Mouse (Mus musculus): ENCODE measurements around the gene Rsph6a. TPM values are rescaled to one million over a fixed set of nuclear protein-coding genes. Genes with fewer than 3 reads are reported as not detected.
A peak's percentile ranks its signal among the peaks of the same experiment; 100 is the strongest.

The Rsph6a gene
- total and polyA plus RNA-seq, 2 experiments from 2014 or later, result 0.57 TPM; not detected in 1

GRCm38 (mm10) chr7:19022189-19022958 lies 32.1 kb upstream of the Rsph6a start:
- Histone ChIP-seq H3K36me3 (ENCODE audit: insufficient read depth, low read length) (no peaks in the 10 kb centered on the region), H3K27me3 (ENCODE audit: insufficient read depth, low read length) (peaks cover 34% of the 10 kb centered on the region), H3K9me3 (ENCODE audit: low read length) (no peaks in the 10 kb centered on the region), H3K4me1 (ENCODE audit: insufficient read depth, low read length) (no peaks in the 10 kb centered on the region), H3K27ac (ENCODE audit: low read depth, low read length) (no peak overlapping the region), H3K9ac (replicated peaks; ENCODE audit: low read length, poor library complexity, severe bottlenecking) (no peak overlapping the region), H3K4me3 (ENCODE audit: low read depth, low read length) (no peak overlapping the region), H3K4me2 (ENCODE audit: low read depth, low read length, poor library complexity, severe bottlenecking) (no peak overlapping the region)
- TF ChIP-seq CTCF (IDR thresholded peaks at IDR 0.05), result no peak
- no peak for ATAC-seq (ENCODE audit: low FRiP score)
- DNase-seq (ENCODE audit: low spot score), result no peak
- 65% methylated on average over 18 of the region's 18 CpGs for WGBS

GRCm38 (mm10) chr7:19023357-19023814 lies 31.1 kb upstream of the Rsph6a start, which contains the start of gene Foxa3:
Foxa3 (minus strand) TSS chr7:19023538.
- peak within 1 kb of the TSS; percentile 91 for H3K4me3 ChIP-seq (ENCODE audit: low read depth, low read length)
- 0 out of 2 replicates have a peak, but pooled peaks have one; percentile 23 for TF ChIP-seq CTCF (IDR thresholded peaks at IDR 0.05)
- DNase-seq (ENCODE audit: low spot score) (no peak), ATAC-seq (ENCODE audit: low FRiP score) (peak; percentile 9; the same call in 1 of the 2 replicates)
- peak within 1 kb of the TSS; percentile 59; the same call in 1 of the 2 replicates for H3K27ac ChIP-seq (ENCODE audit: low read depth, low read length)
- H3K4me2 ChIP-seq (ENCODE audit: low read depth, low read length, poor library complexity, severe bottlenecking), result peak within 1 kb of the TSS; percentile 89
- no peaks in the 10 kb centered on the region for H3K36me3 ChIP-seq (ENCODE audit: insufficient read depth, low read length)
- H3K9me3 ChIP-seq (ENCODE audit: low read length), result no peaks in the 10 kb centered on the region
- H3K9ac ChIP-seq (replicated peaks; ENCODE audit: low read length, poor library complexity, severe bottlenecking), result peak within 1 kb of the TSS; percentile 82
- H3K4me1 ChIP-seq (ENCODE audit: insufficient read depth, low read length), result no peaks in the 10 kb centered on the region
- WGBS, result 7% methylated on average over 23 of the region's 30 CpGs
- peaks cover 34% of the 10 kb centered on the region for H3K27me3 ChIP-seq (ENCODE audit: insufficient read depth, low read length)

- TF ChIP-seq CTCF (IDR thresholded peaks at IDR 0.05), result no peak
- Histone ChIP-seq H3K9me3 (ENCODE audit: low read length) (no peaks in the 10 kb centered on the region), H3K4me2 (ENCODE audit: low read depth, low read length, poor library complexity, severe bottlenecking) (peak within 1 kb of the TSS; percentile 89), H3K27ac (ENCODE audit: low read depth, low read length) (peak within 1 kb of the TSS; percentile 59; the same call in 1 of the 2 replicates), H3K4me3 (ENCODE audit: low read depth, low read length) (peak within 1 kb of the TSS; percentile 91), H3K36me3 (ENCODE audit: insufficient read depth, low read length) (peaks cover 4% of the 10 kb centered on the region), H3K9ac (replicated peaks; ENCODE audit: low read length, poor library complexity, severe bottlenecking) (peak within 1 kb of the TSS; percentile 82), H3K27me3 (ENCODE audit: insufficient read depth, low read length) (peaks cover 34% of the 10 kb centered on the region), H3K4me1 (ENCODE audit: insufficient read depth, low read length) (no peaks in the 10 kb centered on the region)
- WGBS, result under 1% methylated on average over 34 of the region's 50 CpGs
- ATAC-seq (ENCODE audit: low FRiP score) (peak; percentile 95), DNase-seq (ENCODE audit: low spot score) (peak; percentile 98)
These were observed 30.4 kb upstream of the Rsph6a start, which contains the start of gene Sympk for GRCm38 (mm10) chr7:19024096-19024506. Sympk (plus strand) TSS chr7:19024377.

- peaks cover 7% of the 10 kb centered on the region for H3K36me3 ChIP-seq (ENCODE audit: insufficient read depth, low read length)
- no peaks in the 10 kb centered on the region for H3K9me3 ChIP-seq (ENCODE audit: low read length)
- WGBS, result 2% methylated on average over 22 of the region's 36 CpGs
- H3K9ac ChIP-seq (replicated peaks; ENCODE audit: low read length, poor library complexity, severe bottlenecking), result peak overlapping the region; percentile 82
- no peak for DNase-seq (ENCODE audit: low spot score)
- no peaks in the 10 kb centered on the region for H3K4me1 ChIP-seq (ENCODE audit: insufficient read depth, low read length)
- H3K4me2 ChIP-seq (ENCODE audit: low read depth, low read length, poor library complexity, severe bottlenecking), result peak overlapping the region; percentile 89
- peak; percentile 51 for ATAC-seq (ENCODE audit: low FRiP score)
- peak overlapping the region; percentile 59; the same call in 1 of the 2 replicates for H3K27ac ChIP-seq (ENCODE audit: low read depth, low read length)
- peaks cover 34% of the 10 kb centered on the region for H3K27me3 ChIP-seq (ENCODE audit: insufficient read depth, low read length)
- no peak for TF ChIP-seq CTCF (IDR thresholded peaks at IDR 0.05)
- H3K4me3 ChIP-seq (ENCODE audit: low read depth, low read length), result peak overlapping the region; percentile 91
These were observed 29.8 kb upstream of the Rsph6a start for GRCm38 (mm10) chr7:19024581-19025255.

- H3K36me3 ChIP-seq (ENCODE audit: insufficient read depth, low read length), result peaks cover 27% of the 10 kb centered on the region
These were observed 26.4 kb upstream of the Rsph6a start for GRCm38 (mm10) chr7:19028067-19028466.

More at GRCm38 (mm10) chr7:19028067-19028466, 26.4 kb upstream of the Rsph6a start:
- Histone ChIP-seq H3K4me3 (ENCODE audit: low read depth, low read length) (no peak overlapping the region), H3K27me3 (ENCODE audit: insufficient read depth, low read length) (peaks cover 7% of the 10 kb centered on the region), H3K9ac (replicated peaks; ENCODE audit: low read length, poor library complexity, severe bottlenecking) (no peak overlapping the region), H3K27ac (ENCODE audit: low read depth, low read length) (no peak overlapping the region), H3K4me1 (ENCODE audit: insufficient read depth, low read length) (no peaks in the 10 kb centered on the region), H3K4me2 (ENCODE audit: low read depth, low read length, poor library complexity, severe bottlenecking) (no peak overlapping the region), H3K9me3 (ENCODE audit: low read length) (no peaks in the 10 kb centered on the region)
- no peak for TF ChIP-seq CTCF (IDR thresholded peaks at IDR 0.05)
- no peak for ATAC-seq (ENCODE audit: low FRiP score)
- no peak for DNase-seq (ENCODE audit: low spot score)

Measured in midbrain, postnatal 0 days (tissue).